Mouse (Mus musculus) spleen, postnatal 36 days (tissue): ENCODE results near the gene Hsd17b2.

Experiments
- DNase-seq, 2 experiments: peaks; one replicate each; pipeline ENCODE4 v3.0.0; 2022; ENCODE audit warnings: low spot score in 2 of 2, mixed read lengths in 1 of 2

Gene Hsd17b2

DNA sequence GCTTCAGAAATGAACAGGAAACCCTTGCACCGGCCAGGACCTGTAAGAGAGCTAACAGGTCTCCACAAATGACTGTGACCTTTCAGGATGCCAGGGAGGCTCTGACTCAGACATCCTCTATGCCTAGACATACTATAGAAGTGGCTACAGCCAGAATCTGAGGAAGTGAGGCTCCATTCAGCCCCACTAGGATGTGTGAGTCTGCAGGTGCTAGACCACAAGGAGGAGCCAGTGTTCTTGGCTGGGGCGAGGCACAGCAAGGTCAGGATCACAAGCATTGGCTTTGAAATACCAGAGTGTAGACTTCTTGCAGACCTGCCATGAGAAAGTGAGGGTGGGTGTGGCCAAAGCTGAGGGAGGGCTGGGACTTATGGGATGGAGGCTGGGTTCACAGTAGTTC is 70.9 kb downstream of the Hsd17b2 start:
- DNase-seq, result peak; percentile 5 to 8

GRCm38 (mm10) chr8:117775626-117776025 is 73.9 kb downstream of the Hsd17b2 start:
- no peak for DNase-seq

DNA sequence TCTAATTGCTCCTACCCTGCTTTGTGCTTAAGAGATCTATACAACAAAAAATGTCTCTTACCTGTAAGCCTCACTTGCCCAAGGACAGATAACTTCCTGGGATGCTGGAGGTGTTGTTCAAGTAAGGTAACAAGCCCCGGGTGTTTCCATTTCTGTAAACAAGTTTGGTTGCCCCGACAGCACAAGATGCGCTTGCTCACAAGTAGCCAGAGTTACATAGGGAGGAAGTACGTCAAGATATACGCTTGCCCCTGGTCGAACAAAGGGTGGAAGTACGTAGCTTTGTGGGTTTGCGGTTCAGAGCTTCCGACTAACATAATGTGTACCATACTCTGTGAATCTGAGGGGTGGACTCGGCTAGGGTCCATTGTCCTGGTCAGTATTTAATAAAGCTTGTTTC is 74.4 kb downstream of the Hsd17b2 start:
- no peak for DNase-seq

DNA sequence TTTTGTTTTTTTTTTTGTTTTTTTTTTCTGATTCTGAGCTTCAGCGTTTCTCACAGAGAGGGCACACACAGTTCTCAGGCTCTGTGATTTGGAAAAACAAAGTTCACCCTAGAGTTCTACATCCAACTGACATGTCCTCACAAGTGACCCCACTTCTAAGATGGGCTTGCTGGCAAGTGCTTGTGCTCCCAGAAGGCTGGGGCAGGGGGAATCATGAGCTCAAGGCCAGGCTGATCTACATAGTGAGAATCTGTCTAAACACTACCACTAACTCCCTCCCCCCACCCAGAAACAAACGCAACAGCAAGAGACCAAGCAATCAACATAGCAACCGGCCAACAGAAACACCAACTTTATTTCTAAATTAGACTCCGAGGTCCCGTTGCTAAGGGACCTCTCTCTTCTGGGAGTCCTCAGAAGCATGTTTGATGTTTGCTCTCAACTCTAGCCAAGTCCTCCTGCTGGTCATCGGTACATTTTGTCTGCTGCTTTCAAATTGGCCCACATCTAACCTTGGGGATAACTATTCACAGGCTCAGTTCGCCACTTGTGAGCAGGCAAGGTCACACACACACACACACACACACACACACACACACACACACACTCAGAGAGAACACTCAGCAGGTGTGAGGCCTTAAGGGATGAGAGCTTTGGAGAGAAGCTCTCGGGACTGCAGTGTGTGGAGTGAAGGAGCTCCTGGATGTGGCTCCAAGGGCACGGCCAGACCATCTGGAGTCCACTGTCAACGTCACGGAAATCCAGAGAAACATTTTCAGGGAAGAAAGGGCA is 77.0 kb downstream of the Hsd17b2 start:
- no peak for DNase-seq

GRCm38 (mm10) chr8:117779344-117779743 is 77.6 kb downstream of the Hsd17b2 start:
- no peak for DNase-seq

DNA sequence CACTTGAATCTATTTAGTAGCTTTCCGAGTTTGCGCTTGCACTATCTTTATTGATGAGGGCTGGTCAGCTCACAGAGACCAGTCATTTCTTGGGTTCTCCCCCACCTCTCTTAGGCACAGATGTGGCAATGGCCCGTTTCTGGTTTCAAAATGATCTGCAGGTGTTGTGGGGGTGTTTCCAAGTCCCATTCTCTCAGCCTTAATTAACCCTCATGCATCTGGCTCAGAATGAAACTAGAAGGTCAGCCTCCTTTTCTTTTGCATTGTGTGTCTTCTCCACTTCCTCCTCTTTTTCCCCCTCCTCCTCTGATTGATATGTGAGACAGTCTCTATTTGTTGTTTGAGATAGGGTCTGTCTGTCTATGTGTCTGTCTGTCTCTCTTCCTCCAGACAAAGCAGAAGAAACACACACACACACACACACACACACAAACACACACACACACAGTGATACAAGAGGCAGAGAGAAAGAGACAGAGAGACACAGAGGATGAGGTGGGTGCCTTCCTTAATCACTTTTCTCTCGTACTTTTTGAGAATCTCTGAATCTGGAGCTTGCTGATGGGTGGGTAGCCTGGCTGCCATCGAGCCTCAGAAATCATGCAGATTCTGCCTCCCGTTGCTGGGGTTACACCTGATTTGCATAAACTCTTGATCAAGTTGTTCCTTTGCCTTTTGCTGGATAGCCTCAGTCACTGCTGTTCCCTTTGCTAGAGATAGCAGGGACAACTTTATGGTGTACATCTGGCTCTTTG is 79.8 kb downstream of the Hsd17b2 start:
- DNase-seq, result no peak

- DNase-seq, result no peak
Measured at GRCm38 (mm10) chr8:117783021-117783420, 81.3 kb downstream of the Hsd17b2 start.

GRCm38 (mm10) chr8:117786428-117786827 is 84.7 kb downstream of the Hsd17b2 start:
- no peak for DNase-seq

DNA sequence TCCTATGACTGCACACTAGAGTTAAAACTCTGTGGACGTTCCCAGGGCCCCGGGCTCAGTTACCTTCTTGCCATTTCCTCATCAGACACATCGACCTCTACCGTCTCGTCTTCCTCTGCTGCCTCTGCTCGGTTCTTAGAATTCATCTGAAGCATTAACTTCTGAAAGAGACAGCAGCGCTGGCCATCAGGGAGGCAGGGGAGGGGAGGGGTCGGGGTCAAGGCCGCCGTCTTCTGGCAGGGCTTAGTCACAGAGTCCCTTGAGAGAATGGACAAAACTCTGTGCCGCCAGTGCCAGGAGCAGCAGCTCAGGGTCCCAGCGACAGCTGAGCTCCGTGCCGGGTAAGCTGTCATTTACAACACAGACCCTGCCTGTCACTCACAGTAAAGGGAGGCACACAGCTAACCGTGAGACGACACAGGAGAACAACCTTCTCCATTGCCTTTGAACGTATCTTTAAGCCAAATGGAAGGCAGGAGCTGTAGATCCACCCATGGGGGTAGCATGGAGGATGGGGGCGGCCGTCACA is 91.0 kb downstream of the Hsd17b2 start:
- DNase-seq, result no peak

DNA sequence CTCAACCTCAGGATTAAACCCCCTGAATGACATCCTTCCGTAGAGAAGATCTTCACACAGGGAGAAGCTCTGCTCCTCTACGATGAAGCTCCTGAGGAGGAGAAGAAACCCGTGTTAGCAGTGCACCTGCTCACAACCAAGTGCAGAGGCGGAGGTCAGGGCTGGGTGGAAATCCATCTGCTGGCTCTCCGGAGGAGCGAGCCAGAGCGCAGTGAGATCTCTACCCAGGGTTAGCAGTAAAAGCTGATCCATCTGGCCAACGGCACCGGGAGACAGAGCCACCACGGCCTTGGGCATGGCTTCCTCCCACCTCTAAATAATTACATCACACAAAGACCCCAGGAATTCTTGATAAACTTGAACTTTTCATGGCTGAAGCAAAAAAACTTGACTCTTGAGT is 92.9 kb downstream of the Hsd17b2 start:
- DNase-seq, result no peak

- DNase-seq, result no peak
Measured at GRCm38 (mm10) chr8:117796464-117796863, 94.8 kb downstream of the Hsd17b2 start.

- DNase-seq, result no peak
Measured at GRCm38 (mm10) chr8:117798066-117798465, 96.4 kb downstream of the Hsd17b2 start.

- DNase-seq, result peak; percentile 94 to 96
Measured at GRCm38 (mm10) chr8:117801443-117802298, 100.0 kb downstream of the Hsd17b2 start, which contains the start of gene Mphosph6. TSS of gene Mphosph6 (minus strand) at chr8:117801943.

- no peak for DNase-seq
Measured at GRCm38 (mm10) chr8:117802299-117802689, 100.6 kb downstream of the Hsd17b2 start.

GRCm38 (mm10) chr8:117805419-117805818 is 103.7 kb downstream of the Hsd17b2 start:
- DNase-seq, result no peak
